Mouse (Mus musculus): ENCODE measurements around the gene Ccdc141. TPM values are rescaled to one million over a fixed set of nuclear protein-coding genes. Genes with fewer than 3 reads are reported as not detected.

Gene Ccdc141
- polyA plus RNA-seq, 1 experiment from 2014 or later = 8.4 TPM

- Histone ChIP-seq H3K4me2 (no peak overlapping the region), H3K27me3 (ENCODE audit: insufficient read depth, low read length) (no peaks in the 10 kb centered on the region), H3K4me1 (ENCODE audit: insufficient read depth) (no peaks in the 10 kb centered on the region), H3K36me3 (ENCODE audit: insufficient read depth) (no peaks in the 10 kb centered on the region), H3K27ac (ENCODE audit: low read depth) (no peak overlapping the region), H3K9ac (no peak overlapping the region), H3K4me3 (ENCODE audit: low read depth, low read length) (no peak overlapping the region), H3K9me3 (ENCODE audit: low read depth, low read length) (no peaks in the 10 kb centered on the region)
- 78% methylated on average over 2 of the region's 2 CpGs for WGBS
- no peak for TF ChIP-seq CTCF (IDR thresholded peaks at IDR 0.05; ENCODE audit: low read depth)
- ATAC-seq (ENCODE audit: insufficient read depth) (no peak), DNase-seq (no peak)
These were observed 70.6 kb downstream of the Ccdc141 start for GRCm38 (mm10) chr2:77099814-77100213.

DNA sequence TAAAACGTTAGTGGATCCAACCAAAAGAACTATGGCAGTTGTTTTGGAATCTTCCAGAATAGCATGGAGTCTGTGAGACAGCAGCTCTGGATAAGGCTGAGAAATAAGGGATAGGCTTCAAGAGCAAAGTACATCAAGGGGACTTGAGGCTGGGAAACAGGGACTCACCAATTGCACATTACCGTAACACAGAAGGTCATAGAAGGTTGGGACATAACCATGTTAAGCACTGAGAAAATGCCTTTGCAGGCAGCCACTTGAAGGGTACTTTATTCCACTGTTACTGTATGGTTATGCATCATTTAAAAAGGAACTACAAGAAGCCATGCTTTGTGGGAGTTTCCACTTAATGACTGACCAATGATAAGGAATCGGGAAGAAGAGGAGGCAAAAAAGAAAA lies 71.7 kb downstream of the Ccdc141 start:
- Histone ChIP-seq H3K4me1 (ENCODE audit: insufficient read depth) (no peaks in the 10 kb centered on the region), H3K4me3 (ENCODE audit: low read depth, low read length) (no peak overlapping the region), H3K36me3 (ENCODE audit: insufficient read depth) (no peaks in the 10 kb centered on the region), H3K9ac (no peak overlapping the region), H3K27ac (ENCODE audit: low read depth) (no peak overlapping the region), H3K4me2 (no peak overlapping the region), H3K27me3 (ENCODE audit: insufficient read depth, low read length) (no peaks in the 10 kb centered on the region), H3K9me3 (ENCODE audit: low read depth, low read length) (no peaks in the 10 kb centered on the region)
- TF ChIP-seq CTCF (IDR thresholded peaks at IDR 0.05; ENCODE audit: low read depth) = no peak
- WGBS = 82% methylated on average over 3 of the region's 3 CpGs
- ATAC-seq (ENCODE audit: insufficient read depth) (no peak), DNase-seq (no peak)

DNA sequence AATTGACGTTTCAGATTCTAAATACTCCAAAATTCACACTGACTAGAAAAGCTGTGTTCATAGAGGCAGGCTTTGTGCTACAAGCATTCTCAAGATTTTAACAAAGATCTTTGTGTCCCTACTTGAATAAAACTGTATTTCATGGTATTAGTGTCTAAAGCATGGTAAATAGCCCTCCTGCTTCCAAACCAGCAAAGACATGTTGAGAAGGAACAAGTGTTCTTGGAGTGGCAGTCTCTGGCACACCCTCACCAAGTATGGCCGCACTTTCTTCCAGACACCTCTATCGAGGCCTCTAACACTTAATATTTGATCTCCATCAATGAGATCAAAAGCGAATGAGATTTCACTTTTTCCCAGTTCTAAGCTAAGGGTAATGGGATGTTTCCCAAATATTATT lies 78.7 kb downstream of the Ccdc141 start:
- no peaks in the 10 kb centered on the region for H3K27me3 ChIP-seq (ENCODE audit: insufficient read depth, low read length)
- TF ChIP-seq CTCF (IDR thresholded peaks at IDR 0.05; ENCODE audit: low read depth) = no peak
- H3K9me3 ChIP-seq (ENCODE audit: low read depth, low read length) = no peaks in the 10 kb centered on the region
- H3K4me2 ChIP-seq = no peak overlapping the region
- DNase-seq (no peak), ATAC-seq (ENCODE audit: insufficient read depth) (no peak)
- no peaks in the 10 kb centered on the region for H3K4me1 ChIP-seq (ENCODE audit: insufficient read depth)
- no peak overlapping the region for H3K9ac ChIP-seq
- H3K4me3 ChIP-seq (ENCODE audit: low read depth, low read length) = no peak overlapping the region
- no peaks in the 10 kb centered on the region for H3K36me3 ChIP-seq (ENCODE audit: insufficient read depth)
- H3K27ac ChIP-seq (ENCODE audit: low read depth) = no peak overlapping the region
- 72% methylated on average over 4 of the region's 4 CpGs for WGBS

GRCm38 (mm10) chr2:77085313-77085712 lies 85.1 kb downstream of the Ccdc141 start:
- Histone ChIP-seq H3K36me3 (ENCODE audit: insufficient read depth) (no peaks in the 10 kb centered on the region), H3K27me3 (ENCODE audit: insufficient read depth, low read length) (no peaks in the 10 kb centered on the region), H3K4me1 (ENCODE audit: insufficient read depth) (no peaks in the 10 kb centered on the region), H3K27ac (ENCODE audit: low read depth) (no peak overlapping the region), H3K4me2 (no peak overlapping the region), H3K9ac (no peak overlapping the region), H3K9me3 (ENCODE audit: low read depth, low read length) (no peaks in the 10 kb centered on the region), H3K4me3 (ENCODE audit: low read depth, low read length) (no peak overlapping the region)
- ATAC-seq (ENCODE audit: insufficient read depth) (no peak), DNase-seq (no peak)
- TF ChIP-seq CTCF (IDR thresholded peaks at IDR 0.05; ENCODE audit: low read depth) = no peak

- peak; percentile 29; the same call in 1 of the 2 replicates for TF ChIP-seq CTCF (IDR thresholded peaks at IDR 0.05; ENCODE audit: low read depth)
- no peak overlapping the region for H3K9ac ChIP-seq
- no peak overlapping the region for H3K4me2 ChIP-seq
- H3K4me3 ChIP-seq (ENCODE audit: low read depth, low read length) = no peak overlapping the region
- ATAC-seq (ENCODE audit: insufficient read depth) = no peak
- H3K4me1 ChIP-seq (ENCODE audit: insufficient read depth) = no peaks in the 10 kb centered on the region
- H3K9me3 ChIP-seq (ENCODE audit: low read depth, low read length) = no peaks in the 10 kb centered on the region
- no peak overlapping the region for H3K27ac ChIP-seq (ENCODE audit: low read depth)
- DNase-seq = no peak
- H3K27me3 ChIP-seq (ENCODE audit: insufficient read depth, low read length) = no peaks in the 10 kb centered on the region
- no peaks in the 10 kb centered on the region for H3K36me3 ChIP-seq (ENCODE audit: insufficient read depth)
These were observed 85.8 kb downstream of the Ccdc141 start for GRCm38 (mm10) chr2:77084629-77085028.

DNA sequence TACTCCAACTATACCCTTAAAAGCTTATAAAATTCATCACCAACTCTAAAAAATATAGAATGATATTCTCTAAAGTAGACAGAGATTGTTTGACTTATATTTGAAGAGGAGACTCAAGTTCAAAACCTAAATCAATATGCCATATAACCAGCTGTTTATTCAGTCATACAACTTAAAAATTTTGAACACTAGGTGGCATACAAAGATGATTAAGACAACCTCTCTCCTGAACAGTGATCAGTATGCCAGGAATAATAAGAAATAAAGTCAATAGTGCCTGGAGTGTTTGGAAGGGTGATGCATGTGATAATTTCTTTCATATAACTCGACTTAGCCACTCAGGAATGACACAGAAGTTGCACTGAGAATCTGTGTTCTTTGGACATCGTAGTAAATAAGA lies 89.3 kb downstream of the Ccdc141 start:
- no peaks in the 10 kb centered on the region for H3K9me3 ChIP-seq (ENCODE audit: low read depth, low read length)
- no peak overlapping the region for H3K9ac ChIP-seq
- ATAC-seq (ENCODE audit: insufficient read depth) (no peak), DNase-seq (peak; percentile 63)
- H3K4me2 ChIP-seq = no peak overlapping the region
- WGBS = 70% methylated on average over 2 of the region's 2 CpGs
- no peak overlapping the region for H3K27ac ChIP-seq (ENCODE audit: low read depth)
- 0 out of 2 replicates have a peak, but pooled peaks have one; percentile 19 for TF ChIP-seq CTCF (IDR thresholded peaks at IDR 0.05; ENCODE audit: low read depth)
- no peaks in the 10 kb centered on the region for H3K4me1 ChIP-seq (ENCODE audit: insufficient read depth)
- no peaks in the 10 kb centered on the region for H3K36me3 ChIP-seq (ENCODE audit: insufficient read depth)
- no peak overlapping the region for H3K4me3 ChIP-seq (ENCODE audit: low read depth, low read length)
- H3K27me3 ChIP-seq (ENCODE audit: insufficient read depth, low read length) = no peaks in the 10 kb centered on the region

- Histone ChIP-seq H3K4me2 (no peak overlapping the region), H3K4me1 (ENCODE audit: insufficient read depth) (no peaks in the 10 kb centered on the region), H3K27me3 (ENCODE audit: insufficient read depth, low read length) (no peaks in the 10 kb centered on the region), H3K27ac (ENCODE audit: low read depth) (no peak overlapping the region), H3K9ac (no peak overlapping the region), H3K9me3 (ENCODE audit: low read depth, low read length) (no peaks in the 10 kb centered on the region), H3K36me3 (ENCODE audit: insufficient read depth) (no peaks in the 10 kb centered on the region), H3K4me3 (ENCODE audit: low read depth, low read length) (no peak overlapping the region)
- TF ChIP-seq CTCF (IDR thresholded peaks at IDR 0.05; ENCODE audit: low read depth) = no peak
- 91% methylated on average over 3 of the region's 3 CpGs for WGBS
- ATAC-seq (ENCODE audit: insufficient read depth) = no peak
- no peak for DNase-seq
These were observed 89.8 kb downstream of the Ccdc141 start for GRCm38 (mm10) chr2:77080657-77081056.

DNA sequence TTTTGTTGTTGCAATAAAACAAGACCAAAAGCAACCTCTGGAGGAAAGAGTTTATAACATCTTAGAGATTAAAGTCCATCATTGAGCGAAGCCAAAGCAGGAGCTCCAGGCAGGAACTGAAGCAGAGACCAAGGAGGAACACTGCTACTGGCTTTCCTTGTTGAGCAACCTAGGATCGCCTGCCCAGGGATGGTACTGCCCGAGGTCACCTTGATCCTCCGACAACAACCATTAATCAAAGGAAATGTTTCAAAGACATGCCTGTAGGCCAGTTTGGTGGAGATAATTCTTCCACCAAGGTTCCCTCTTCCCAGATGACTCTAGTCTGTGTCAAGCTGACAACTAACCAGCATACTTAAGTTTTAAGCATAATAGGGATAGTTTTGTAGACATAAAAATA lies 91.7 kb downstream of the Ccdc141 start:
- H3K27me3 ChIP-seq (ENCODE audit: insufficient read depth, low read length) = no peaks in the 10 kb centered on the region
- no peak overlapping the region for H3K27ac ChIP-seq (ENCODE audit: low read depth)
- 78% methylated on average over 4 of the region's 4 CpGs for WGBS
- H3K9me3 ChIP-seq (ENCODE audit: low read depth, low read length) = no peaks in the 10 kb centered on the region
- no peaks in the 10 kb centered on the region for H3K36me3 ChIP-seq (ENCODE audit: insufficient read depth)
- no peak overlapping the region for H3K4me3 ChIP-seq (ENCODE audit: low read depth, low read length)
- ATAC-seq (ENCODE audit: insufficient read depth) (no peak), DNase-seq (no peak)
- no peaks in the 10 kb centered on the region for H3K4me1 ChIP-seq (ENCODE audit: insufficient read depth)
- no peak overlapping the region for H3K4me2 ChIP-seq
- TF ChIP-seq CTCF (IDR thresholded peaks at IDR 0.05; ENCODE audit: low read depth) = no peak
- H3K9ac ChIP-seq = no peak overlapping the region
